Mouse (Mus musculus) frontal cortex, adult 2 months (tissue): ENCODE results near the gene H13. TPM values are rescaled to one million over a fixed set of nuclear protein-coding genes. Genes with fewer than 3 reads are reported as not detected.

Source experiments
- DNase-seq, 2 experiments: peaks; one replicate each; pipeline ENCODE4 v3.0.0; 2022; ENCODE audit warnings: low spot score in 1 of 2; ENCODE audit errors: extremely low spot score in 1 of 2
- polyA plus RNA-seq: library from polyadenylated mRNA; depleted of rRNA; stranded (reverse); fragments of >200 nt; gene quantifications from 2 replicates; pipeline ENCODE4 v1.2.3, GENCODE M21; 2012

The H13 gene
- polyA plus RNA-seq, 1 experiment = 82.4 TPM

GRCm38 (mm10) chr2:152729013-152729635, 59.9 kb downstream of the H13 start:
- DNase-seq = no peak

- no peak for DNase-seq
Observed at GRCm38 (mm10) chr2:152729636-152730020, 60.4 kb downstream of the H13 start.

DNA sequence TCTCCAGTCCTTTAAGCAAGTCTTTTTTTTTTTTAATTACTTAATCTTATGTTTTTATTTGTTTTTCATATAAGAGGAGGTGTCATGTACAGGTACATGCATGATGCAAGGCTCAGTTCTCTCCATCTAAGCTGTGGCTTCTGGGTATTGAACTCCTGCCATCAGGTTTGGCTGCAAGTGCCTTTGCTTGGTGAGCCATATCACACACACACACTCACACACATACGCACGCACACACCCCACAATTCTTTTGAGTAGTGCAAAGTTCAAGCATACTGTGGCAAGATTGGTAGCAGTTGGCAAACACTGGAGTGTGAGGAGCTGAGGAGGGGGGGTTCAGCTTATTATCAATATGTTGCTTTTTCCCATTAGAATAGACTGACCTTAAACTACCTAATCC, 63.9 kb downstream of the H13 start:
- no peak for DNase-seq

DNA sequence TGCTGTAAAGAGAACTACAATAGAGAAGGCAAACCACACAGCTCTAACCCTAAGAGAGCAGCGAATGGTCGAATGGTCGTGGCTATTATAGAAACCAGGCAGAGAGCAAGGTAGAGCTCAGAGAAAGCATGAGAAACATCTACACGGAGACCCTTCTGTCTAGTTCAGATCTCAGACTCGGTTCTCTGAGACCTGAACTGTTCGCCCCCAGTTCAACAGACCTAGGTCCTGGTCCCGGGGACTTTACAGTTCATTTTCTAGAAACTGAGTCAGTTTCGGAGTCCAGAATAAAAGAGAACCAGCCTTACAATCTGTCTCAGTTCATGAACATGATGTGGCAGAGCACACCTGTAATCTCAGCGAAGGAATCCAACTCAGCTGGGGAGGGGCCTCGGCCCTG, 65.2 kb downstream of the H13 start:
- DNase-seq = no peak

GRCm38 (mm10) chr2:152734984-152735383, 65.7 kb downstream of the H13 start:
- DNase-seq = peak; percentile 88 to 96

DNA sequence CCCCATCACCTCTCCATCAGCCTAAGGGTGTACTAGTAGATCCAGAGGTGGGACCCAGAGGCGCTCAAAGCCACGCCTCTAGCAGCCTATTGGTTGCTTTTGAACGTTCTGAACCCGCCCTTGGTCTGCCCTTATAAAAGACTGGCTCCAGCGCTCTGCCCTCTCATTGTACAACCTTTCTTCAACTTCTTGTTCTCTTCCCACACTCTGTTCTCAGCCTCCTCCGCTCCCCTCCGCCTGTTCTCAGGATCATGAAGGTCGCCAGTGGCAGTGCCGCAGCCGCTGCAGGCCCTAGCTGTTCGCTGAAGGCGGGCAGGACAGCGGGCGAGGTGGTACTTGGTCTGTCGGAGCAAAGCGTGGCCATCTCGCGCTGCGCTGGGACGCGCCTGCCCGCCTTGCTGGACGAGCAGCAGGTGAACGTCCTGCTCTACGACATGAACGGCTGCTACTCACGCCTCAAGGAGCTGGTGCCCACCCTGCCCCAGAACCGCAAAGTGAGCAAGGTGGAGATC, 66.9 kb downstream of the H13 start, which contains the start of gene Id1:
TSS of gene Id1 (plus strand) at position 162 of the 512 bp plus-strand sequence.
- peak; percentile 40 to 73 for DNase-seq

DNA sequence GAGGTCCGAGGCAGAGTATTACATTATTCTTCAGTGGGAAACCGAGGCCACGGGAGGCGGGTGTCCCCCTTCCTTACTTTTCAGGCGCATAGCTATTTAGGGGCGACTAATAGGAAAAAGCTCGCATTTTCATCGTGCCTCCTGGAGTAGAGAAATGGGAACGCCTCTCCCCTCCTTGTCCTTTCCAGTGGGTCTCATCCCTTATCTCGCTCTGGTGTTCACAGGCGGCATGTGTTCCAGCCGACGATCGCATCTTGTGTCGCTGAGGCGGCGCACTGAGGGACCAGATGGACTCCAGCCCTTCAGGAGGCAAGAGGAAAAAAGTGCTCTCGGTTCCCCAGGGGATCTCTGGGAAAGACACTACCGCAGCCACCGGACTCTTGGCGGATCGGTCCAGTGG, 67.5 kb downstream of the H13 start:
- peak in 1 of 2 experiments; percentile 27 for DNase-seq

DNA sequence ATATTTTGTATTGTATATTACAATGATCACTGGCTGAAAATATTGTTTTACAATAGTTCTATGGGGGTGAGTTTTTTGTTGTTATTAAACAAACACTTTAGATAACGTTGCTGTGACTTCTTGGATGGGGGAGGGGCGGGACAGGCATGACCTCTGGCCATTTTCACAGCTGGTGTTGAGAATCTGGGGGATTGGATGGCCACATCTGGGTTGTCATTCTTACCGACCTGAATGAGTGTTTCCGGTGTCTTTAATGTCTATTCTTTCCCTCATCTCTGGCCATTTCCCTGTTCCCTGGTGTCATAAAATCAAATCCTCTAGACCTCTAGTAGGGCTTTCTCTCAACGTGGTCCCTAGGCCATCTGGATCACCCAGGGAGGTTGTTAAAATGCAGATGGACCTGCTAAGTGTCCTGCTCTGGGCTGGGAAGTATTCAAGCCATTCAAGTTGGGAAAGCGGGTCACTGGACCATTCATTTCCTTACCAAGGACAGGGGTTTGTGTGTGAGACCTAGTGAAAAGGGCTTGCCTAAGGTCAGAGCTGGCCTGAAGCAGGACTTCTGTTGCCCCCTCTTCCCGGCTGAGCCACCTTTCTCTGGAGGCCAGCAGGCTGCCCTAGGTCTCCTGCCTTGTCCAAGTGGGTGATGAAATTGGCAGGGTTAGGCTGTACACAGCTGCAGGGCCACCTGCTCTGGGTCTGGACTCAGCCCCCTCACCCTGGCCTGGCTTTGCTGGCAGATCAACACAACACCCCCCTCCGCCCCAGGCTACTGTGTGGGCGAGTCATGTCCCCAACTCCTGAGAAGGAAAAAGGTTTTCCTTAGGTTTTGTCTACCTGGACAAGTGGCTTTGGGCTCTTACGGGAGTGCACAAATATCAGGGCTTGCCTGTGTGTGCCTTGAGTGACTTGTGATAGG, 68.3 kb downstream of the H13 start:
- no peak for DNase-seq

GRCm38 (mm10) chr2:152738341-152738740, 69.1 kb downstream of the H13 start:
- DNase-seq = no peak

DNA sequence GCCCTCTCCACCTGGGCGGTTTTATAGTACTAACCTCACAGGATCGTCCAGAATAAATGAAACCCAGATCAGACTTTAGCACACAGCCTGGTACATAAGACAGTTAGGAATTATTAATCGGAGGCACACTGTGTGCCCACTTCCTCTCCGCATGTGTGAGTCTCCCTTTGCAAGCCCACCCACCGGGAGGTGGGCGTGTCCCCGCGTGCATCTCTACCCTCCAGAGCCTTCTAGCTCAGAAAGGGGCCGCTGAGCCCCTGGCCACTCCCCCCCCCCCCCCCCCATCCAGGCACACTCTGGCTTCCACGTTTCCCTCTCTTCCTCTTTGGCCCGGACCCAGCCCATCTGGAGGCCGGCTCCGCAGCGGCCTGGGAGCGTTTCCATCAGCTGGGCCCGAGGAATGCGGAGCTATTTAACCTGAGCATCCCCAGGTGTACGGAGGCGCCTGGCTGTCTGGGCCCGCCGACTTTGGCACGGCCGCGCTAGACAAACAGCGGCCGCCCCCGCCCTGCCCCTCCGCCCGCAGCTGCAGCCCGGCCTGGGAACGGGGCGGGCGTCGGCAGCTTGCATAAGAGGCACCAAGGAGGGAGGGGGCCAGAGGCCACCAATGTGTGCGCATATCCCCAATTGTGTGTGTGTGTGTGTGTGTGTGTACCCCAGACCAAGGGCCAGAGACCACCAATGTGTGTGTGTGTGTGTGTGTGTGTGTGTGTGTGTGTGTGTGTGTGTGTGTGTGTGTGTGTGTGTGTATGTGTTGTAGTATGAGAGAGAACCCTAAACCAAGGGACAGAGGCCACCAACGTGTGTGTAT, 70.0 kb downstream of the H13 start:
- peak in 1 of 2 experiments; percentile 32 for DNase-seq

DNA sequence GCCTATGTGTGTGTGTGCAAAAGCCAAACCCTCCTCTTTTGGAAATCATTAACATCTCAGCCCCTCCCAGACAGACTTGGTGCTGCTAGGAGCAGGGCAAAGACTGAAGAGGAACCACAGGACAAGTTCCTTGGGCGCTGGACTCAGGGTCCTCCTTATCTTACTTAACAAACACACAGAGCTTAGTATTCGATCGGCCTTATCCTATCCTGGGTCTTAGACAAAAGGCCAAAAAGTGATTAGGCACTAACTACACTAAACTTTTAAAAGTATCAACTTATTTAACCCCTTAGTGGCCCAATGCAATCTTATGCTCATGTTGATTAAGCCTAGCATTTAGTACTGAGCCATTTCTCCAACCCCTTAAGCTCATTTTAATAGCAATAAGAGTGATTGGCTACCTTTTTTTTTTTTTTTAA, 70.6 kb downstream of the H13 start:
- DNase-seq = no peak

GRCm38 (mm10) chr2:152740490-152740889, 71.2 kb downstream of the H13 start:
- no peak for DNase-seq

GRCm38 (mm10) chr2:152741153-152742041, 72.1 kb downstream of the H13 start:
- DNase-seq = no peak

- DNase-seq = peak in 1 of 2 experiments; percentile 26
Observed at GRCm38 (mm10) chr2:152742435-152742834, 73.2 kb downstream of the H13 start.

- no peak for DNase-seq
Observed at GRCm38 (mm10) chr2:152753944-152754711, 84.9 kb downstream of the H13 start, which contains the start of gene Cox4i2. Gene Cox4i2, plus strand, starts transcription at chr2:152754173.

DNA sequence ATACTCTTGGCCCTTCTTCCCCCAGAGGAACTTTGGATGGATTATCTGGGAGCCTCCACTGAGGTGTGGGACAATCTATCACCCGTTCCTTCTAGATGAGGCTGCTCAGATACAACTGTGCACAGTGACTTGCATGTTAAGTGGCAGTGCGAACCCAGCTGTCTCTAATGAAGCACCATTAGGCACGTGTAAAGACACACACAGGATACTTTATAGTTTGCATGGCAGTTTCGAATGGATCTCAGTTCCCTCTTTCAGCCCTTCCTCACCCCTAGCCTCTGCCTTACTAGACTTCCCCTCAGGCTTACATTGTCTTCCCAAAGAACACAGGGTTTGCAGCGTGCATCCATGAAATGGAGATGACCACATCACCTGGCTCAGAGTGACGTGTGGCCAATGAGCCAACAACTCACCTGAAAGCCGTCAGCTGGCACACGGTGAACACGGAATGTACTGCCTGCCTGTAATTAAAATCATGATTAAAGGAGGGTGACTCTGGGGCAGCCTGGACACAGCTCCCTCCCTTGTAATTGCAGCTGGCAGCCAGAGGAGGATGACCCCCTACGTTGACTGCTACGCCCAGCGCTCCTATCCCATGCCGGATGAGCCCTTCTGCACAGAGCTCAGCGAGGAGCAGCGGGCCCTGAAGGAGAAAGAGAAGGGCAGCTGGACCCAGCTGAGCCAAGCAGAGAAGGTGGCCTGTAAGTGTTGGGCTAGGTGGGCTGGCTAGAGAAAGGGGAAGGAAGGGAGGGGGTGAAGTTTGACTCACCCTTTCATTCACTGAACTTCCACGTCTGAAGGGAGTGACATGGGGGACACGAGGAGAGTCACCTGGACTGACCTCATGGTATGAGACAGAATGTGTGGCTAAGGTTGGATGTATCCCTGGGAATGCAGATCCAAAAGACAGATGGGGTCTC, 87.5 kb downstream of the H13 start:
- DNase-seq = no peak

- DNase-seq = no peak
Observed at GRCm38 (mm10) chr2:152757478-152757877, 88.2 kb downstream of the H13 start.
